Mouse (Mus musculus) myocyte (in vitro differentiated cells): Measurements from ENCODE around the gene Taf3. TPM values are rescaled to one million over a fixed set of nuclear protein-coding genes. Genes with fewer than 3 reads are reported as not detected.
A peak's percentile ranks its signal among the peaks of the same experiment; 100 is the strongest.

ENCODE experiments used
- H3K27me3 ChIP-seq: one replicate; pipeline ENCODE4 v1.6.1; 2011; ENCODE audit not compliant: control insufficient read depth, insufficient read depth, insufficient read length
- H3K36me3 ChIP-seq: one replicate; pipeline ENCODE4 v1.6.1; 2011; ENCODE audit not compliant: control insufficient read depth, insufficient read depth
- H3K4me2 ChIP-seq: one replicate; pipeline ENCODE4 v1.6.1; 2011; ENCODE audit warnings: low read depth, control low read depth
- H3K4me3 ChIP-seq: one replicate; pipeline ENCODE4 v1.5.1; 2011; ENCODE audit warnings: mild to moderate bottlenecking, control low read depth, moderate library complexity
- H3K79me2 ChIP-seq: one replicate; pipeline ENCODE4 v1.6.1; 2011; ENCODE audit not compliant: control insufficient read depth, insufficient read depth
- H3ac ChIP-seq: one replicate; pipeline ENCODE4 v1.6.1; 2011; ENCODE audit not compliant: control insufficient read depth, insufficient read length
- CEBPB ChIP-seq: IDR thresholded peaks from 2 replicates; pipeline ENCODE4 v1.6.1; 2011; ENCODE audit warnings: mild to moderate bottlenecking, moderate library complexity; ENCODE audit not compliant: poor library complexity, insufficient read depth, severe bottlenecking
- E2F4 ChIP-seq: IDR thresholded peaks from one replicate; pipeline ENCODE4 v1.6.1; 2011; ENCODE audit warnings: mild to moderate bottlenecking, control low read depth, moderate library complexity; ENCODE audit not compliant: insufficient read depth
- MAX ChIP-seq: IDR thresholded peaks from one replicate; pipeline ENCODE4 v1.6.1; 2011; ENCODE audit warnings: low read depth, mild to moderate bottlenecking, control low read depth
- MYOD1 ChIP-seq, 3 experiments: IDR thresholded peaks; one replicate each; pipeline ENCODE4 v1.6.1; 2011; ENCODE audit warnings: control low read depth in 2 of 3, low read depth in 2 of 3, mild to moderate bottlenecking in 2 of 3, moderate library complexity in 1 of 3; ENCODE audit not compliant: insufficient read length in 2 of 3, control insufficient read depth in 1 of 3
- MYOG ChIP-seq, 3 experiments: IDR thresholded peaks; one replicate each; pipeline ENCODE4 v1.6.1; 2011; ENCODE audit warnings: control low read depth in 2 of 3, low read depth in 2 of 3, mild to moderate bottlenecking in 2 of 3; ENCODE audit not compliant: insufficient read length in 2 of 3, control insufficient read depth in 1 of 3, insufficient read depth in 1 of 3
- POLR2A ChIP-seq: IDR thresholded peaks from one replicate; pipeline ENCODE4 v1.6.1; 2011; ENCODE audit warnings: low read depth, mild to moderate bottlenecking, control low read depth, moderate library complexity; ENCODE audit not compliant: insufficient read length
- POLR2AphosphoS2 ChIP-seq: IDR thresholded peaks from one replicate; pipeline ENCODE4 v1.6.1; 2011; ENCODE audit warnings: low read depth, control low read depth; ENCODE audit not compliant: insufficient read length
- REST ChIP-seq: IDR thresholded peaks from one replicate; pipeline ENCODE4 v1.6.1; 2011; ENCODE audit warnings: mild to moderate bottlenecking, control low read depth, moderate library complexity; ENCODE audit not compliant: insufficient read depth, insufficient read length
- SRF ChIP-seq: IDR thresholded peaks from one replicate; pipeline ENCODE4 v1.6.1; 2011; ENCODE audit warnings: low read depth; ENCODE audit not compliant: control insufficient read depth, insufficient read length
- TCF12 ChIP-seq: IDR thresholded peaks from one replicate; pipeline ENCODE4 v1.6.1; 2011; ENCODE audit warnings: mild to moderate bottlenecking, control low read depth; ENCODE audit not compliant: poor library complexity, insufficient read depth, severe bottlenecking
- TCF3 ChIP-seq: IDR thresholded peaks from one replicate; pipeline ENCODE4 v1.6.1; 2011; ENCODE audit warnings: low read depth, control low read depth; ENCODE audit not compliant: insufficient read length
- USF1 ChIP-seq: IDR thresholded peaks from one replicate; pipeline ENCODE4 v1.6.1; 2011; ENCODE audit warnings: low read depth, mild to moderate bottlenecking, control low read depth, moderate library complexity
- polyA plus RNA-seq: library from polyadenylated mRNA; unstranded; fragments of >200 nt; fragmentation: generic; extraction: Trizol; gene quantifications from one replicate; pipeline ENCODE4 v1.2.1, GENCODE M21; 2012; ENCODE audit warnings: missing spikeins

Taf3 gene
- polyA plus RNA-seq, 1 experiment = 6.6 TPM

DNA sequence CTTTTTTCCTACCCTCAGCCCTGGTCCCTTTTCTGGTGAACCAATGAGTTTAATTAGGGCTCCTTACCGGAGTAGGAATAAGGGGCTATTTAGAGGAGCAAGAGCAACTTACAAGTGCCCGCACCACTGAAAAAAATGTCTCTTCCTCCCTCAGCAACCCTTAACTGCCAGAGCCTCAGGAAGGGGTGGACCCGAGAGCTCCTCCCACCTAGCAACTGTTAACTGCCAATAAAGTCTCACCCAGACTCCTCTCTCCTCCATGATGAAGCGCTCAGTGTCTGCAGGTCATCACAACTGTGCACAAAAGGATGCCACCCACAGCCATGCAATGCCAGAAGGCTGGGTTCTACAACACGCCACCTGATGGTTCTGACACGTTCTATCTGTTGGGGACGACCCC lies 23.4 kb upstream of the Taf3 start:
- Histone ChIP-seq H3K4me2 (no peak overlapping the region), H3ac (no peak overlapping the region), H3K79me2 (peaks cover 86% of the 10 kb centered on the region), H3K36me3 (peaks cover 27% of the 10 kb centered on the region), H3K4me3 (no peak overlapping the region), H3K27me3 (no peaks in the 10 kb centered on the region)
- no peak for TF ChIP-seq CEBPB
- TF ChIP-seq MAX = no peak
- TF ChIP-seq POLR2AphosphoS2 = no peak
- no peak for TF ChIP-seq MYOD1 (IDR thresholded peaks at IDR 0.05; ENCODE audit: control insufficient read depth in 1 of 3, insufficient read length in 2 of 3, low read depth in 2 of 3)
- no peak for TF ChIP-seq E2F4
- no peak for TF ChIP-seq REST
- no peak for TF ChIP-seq TCF3
- no peak for TF ChIP-seq USF1
- TF ChIP-seq SRF = no peak
- no peak for TF ChIP-seq MYOG (IDR thresholded peaks at IDR 0.05; ENCODE audit: control insufficient read depth in 1 of 3, insufficient read depth in 1 of 3, insufficient read length in 2 of 3, low read depth in 2 of 3)

DNA sequence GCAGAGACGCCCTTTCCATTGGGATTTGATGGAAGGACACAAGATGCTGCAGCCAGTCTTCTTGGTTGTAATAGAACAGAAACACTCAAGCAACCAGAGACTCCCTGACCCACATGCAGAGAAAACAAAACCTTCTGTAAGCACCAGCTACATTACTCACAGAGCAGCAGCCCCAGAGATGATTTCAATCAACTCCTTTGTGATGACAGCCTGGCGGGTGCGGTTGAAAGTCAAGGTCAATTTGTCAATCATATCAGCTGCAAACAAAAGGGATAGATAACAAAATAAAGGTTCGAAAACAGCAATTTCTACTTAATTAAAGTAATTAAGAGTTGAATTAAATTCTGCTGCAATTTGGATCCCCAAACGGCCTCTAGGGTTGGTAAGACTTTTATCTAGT lies 10.4 kb upstream of the Taf3 start:
- Histone ChIP-seq H3K27me3 (no peaks in the 10 kb centered on the region), H3ac (no peak overlapping the region), H3K4me2 (no peak overlapping the region), H3K36me3 (peaks cover 79% of the 10 kb centered on the region), H3K4me3 (no peak overlapping the region), H3K79me2 (no peaks in the 10 kb centered on the region)
- TF ChIP-seq CEBPB (no peak), REST (no peak), SRF (no peak), TCF3 (no peak), MYOD1 (IDR thresholded peaks at IDR 0.05; ENCODE audit: control insufficient read depth in 1 of 3, insufficient read length in 2 of 3, low read depth in 2 of 3) (no peak), E2F4 (no peak)

DNA sequence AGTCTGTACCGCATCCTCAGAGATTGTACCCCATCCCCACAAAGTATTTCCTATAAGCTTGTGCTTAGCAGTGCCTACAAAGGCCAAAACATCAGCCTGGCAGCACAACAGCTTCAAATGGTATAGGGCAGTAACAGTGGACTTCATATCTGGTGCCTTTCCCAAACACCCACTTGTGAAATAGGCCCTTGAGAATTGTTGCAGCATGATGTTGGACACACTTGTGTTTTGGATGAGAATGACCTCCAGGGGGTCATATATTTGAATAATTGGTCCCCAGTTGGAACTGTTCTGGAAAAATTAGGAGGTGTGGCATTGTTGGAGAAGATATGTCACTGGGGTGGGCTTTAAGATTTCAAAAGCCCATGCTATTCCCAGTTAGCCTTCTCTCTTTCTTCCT lies 3.6 kb upstream of the Taf3 start:
- TF ChIP-seq REST (no peak), CEBPB (no peak), E2F4 (no peak), MYOG (IDR thresholded peaks at IDR 0.05; ENCODE audit: control insufficient read depth in 1 of 3, insufficient read depth in 1 of 3, insufficient read length in 2 of 3, low read depth in 2 of 3) (no peak), POLR2A (no peak), POLR2AphosphoS2 (no peak), TCF12 (no peak)
- Histone ChIP-seq H3ac (no peak overlapping the region), H3K36me3 (peaks cover 23% of the 10 kb centered on the region), H3K4me2 (no peak overlapping the region), H3K4me3 (no peak overlapping the region), H3K27me3 (no peaks in the 10 kb centered on the region), H3K79me2 (peaks cover 6% of the 10 kb centered on the region)

DNA sequence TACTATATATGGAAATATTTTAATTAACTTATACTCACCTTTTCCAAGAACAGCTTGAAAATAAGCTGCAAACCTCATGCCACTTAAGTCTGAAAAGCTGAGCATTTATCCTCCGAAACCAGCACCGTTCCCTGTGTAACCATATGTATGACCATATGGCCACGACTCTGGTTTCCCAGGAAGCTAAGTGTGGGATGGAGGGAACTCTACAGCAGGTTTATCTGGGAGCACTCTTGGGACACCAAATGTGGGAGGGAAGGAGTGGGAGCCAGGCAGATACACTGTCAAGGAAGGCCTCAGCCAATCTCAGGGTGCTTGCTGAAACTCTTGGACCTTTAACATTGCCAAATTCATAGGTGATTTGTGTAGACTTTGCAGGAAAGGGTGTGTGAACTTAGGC lies 2.5 kb upstream of the Taf3 start:
- H3K4me3 ChIP-seq = no peak overlapping the region
- TF ChIP-seq MAX (no peak), POLR2A (no peak), USF1 (no peak), REST (no peak), POLR2AphosphoS2 (no peak), TCF3 (no peak), TCF12 (no peak), E2F4 (no peak), MYOG (IDR thresholded peaks at IDR 0.05; ENCODE audit: control insufficient read depth in 1 of 3, insufficient read depth in 1 of 3, insufficient read length in 2 of 3, low read depth in 2 of 3) (no peak), MYOD1 (IDR thresholded peaks at IDR 0.05; ENCODE audit: control insufficient read depth in 1 of 3, insufficient read length in 2 of 3, low read depth in 2 of 3) (no peak), SRF (no peak), CEBPB (no peak)
- peaks cover 14% of the 10 kb centered on the region for H3K36me3 ChIP-seq
- H3K27me3 ChIP-seq = no peaks in the 10 kb centered on the region
- H3K4me2 ChIP-seq = no peak overlapping the region
- H3K79me2 ChIP-seq = peaks cover 17% of the 10 kb centered on the region
- H3ac ChIP-seq = no peak overlapping the region

DNA sequence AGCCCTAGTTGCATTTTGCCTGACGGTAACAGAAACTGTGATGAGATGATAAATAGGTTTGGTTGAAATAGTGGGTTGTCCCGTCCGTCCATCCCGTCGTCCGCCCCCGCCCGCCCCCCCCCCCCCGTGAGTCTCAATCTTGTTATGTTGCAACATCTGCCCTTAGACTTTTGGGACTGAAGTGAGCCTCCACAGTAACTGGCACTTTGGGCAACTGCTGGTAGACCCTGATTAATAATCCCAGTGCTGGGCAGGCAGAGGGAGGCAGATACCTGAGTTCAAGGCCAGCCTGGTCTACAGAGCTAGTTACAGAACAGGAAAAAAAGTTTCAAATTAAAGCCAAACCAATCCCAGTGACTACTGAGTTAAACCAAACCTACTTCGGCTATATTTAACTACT lies 1.1 kb upstream of the Taf3 start:
- H3K36me3 ChIP-seq = no peaks in the 10 kb centered on the region
- TF ChIP-seq POLR2AphosphoS2 = no peak
- no peak for TF ChIP-seq TCF12
- TF ChIP-seq E2F4 = no peak
- TF ChIP-seq MAX = no peak
- TF ChIP-seq TCF3 = no peak
- H3K79me2 ChIP-seq = peaks cover 31% of the 10 kb centered on the region
- H3K4me3 ChIP-seq = peak overlapping the region; percentile 86
- peak overlapping the region; percentile 88 for H3K4me2 ChIP-seq
- H3K27me3 ChIP-seq = no peaks in the 10 kb centered on the region
- H3ac ChIP-seq = no peak overlapping the region
